Mouse (Mus musculus) left cerebral cortex, adult 18-20 months (tissue): ENCODE data around the gene Gtsf1. TPM values are rescaled to one million over a fixed set of nuclear protein-coding genes. Genes with fewer than 3 reads are reported as not detected.

ENCODE experiments used
- DNase-seq, 2 experiments: peaks; one replicate each; pipeline ENCODE4 v3.0.0; 2021 to 2022; ENCODE audit warnings: low spot score in 2 of 2, mixed read lengths in 1 of 2
- total RNA-seq, 2 experiments: library from RNA; stranded (reverse); gene quantifications; 2 replicates each; pipeline ENCODE4 v1.2.3; 2021

The Gtsf1 gene
- total RNA-seq, 2 experiments from 2014 or later: 0.45 TPM; not detected in 1

DNA sequence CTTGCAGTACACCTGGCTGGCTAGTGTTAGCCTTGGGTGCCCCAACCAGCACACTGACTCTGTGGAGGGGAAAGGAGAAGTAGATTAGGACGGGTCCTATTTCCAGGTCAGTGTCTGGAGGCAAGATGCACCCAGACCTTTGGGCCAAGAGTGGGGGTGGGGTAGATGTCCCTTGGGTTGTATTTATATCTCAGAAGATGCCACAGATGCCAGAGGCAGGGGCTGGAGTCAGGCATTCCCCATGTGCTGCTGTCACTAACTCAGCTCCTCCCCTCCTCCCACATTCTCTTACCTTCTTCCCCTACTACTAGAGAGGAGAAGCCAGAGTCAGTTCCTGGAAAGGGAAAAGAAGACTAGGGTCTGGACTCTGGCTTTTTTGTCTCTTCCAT lies 71.2 kb downstream of the Gtsf1 start:
- DNase-seq: no peak

DNA sequence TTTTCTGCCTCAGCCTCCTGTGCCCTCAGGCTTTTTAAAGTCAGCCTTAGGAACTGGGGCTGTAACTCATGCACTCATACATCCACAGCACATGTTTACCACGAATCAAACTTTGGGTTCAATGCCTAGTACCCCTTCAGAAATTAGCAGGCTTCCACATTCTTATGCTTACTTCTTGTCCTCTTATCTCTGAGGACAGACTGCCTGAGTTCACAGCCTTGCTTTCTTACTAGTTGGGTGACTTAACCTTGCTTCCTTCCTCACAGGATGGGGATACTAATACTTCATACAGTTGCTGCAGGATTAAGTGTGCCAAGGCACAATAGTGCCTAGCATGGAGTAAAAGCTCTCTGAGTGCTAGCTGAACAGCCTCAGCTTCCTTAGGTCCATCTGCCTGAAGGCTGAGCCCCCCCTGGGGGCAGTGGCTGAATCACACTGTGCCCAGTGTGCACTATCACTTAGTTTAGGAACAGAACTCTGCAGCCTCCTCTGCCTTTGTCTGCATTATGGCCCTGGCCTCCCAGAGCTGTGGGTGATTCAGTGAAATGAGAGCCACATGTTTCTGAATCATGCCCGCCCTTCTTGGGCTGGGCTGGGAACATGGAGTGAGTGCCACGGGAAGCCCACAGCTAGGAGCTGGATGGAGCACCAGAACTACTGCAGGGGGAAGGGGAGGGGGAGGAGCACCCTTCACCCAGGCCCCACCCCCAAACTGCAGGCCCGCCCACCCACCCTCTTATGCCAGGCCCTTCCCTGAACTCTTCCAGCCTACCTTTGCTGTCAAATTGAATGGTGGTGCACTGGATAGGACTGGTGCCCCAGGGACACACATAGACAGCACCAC lies 71.8 kb downstream of the Gtsf1 start:
- DNase-seq: no peak

DNA sequence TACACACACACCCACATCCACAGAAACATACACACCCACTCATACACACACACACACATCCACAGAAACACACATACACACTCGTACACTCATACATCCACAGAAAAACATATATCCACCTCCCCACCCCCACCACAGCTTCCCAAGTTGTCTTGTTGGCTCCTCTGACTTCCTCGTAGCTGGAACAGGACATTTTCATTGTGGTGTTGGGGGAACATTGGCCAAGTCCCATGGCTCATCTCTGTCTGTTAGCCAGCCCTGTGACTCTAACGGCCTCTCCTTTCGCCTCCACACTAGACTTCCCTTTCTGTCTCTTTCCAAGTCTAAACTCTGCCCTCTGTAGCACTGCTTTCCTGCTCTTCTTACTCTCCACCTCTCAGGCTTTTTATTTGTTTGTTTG lies 72.5 kb downstream of the Gtsf1 start:
- DNase-seq: no peak

DNA sequence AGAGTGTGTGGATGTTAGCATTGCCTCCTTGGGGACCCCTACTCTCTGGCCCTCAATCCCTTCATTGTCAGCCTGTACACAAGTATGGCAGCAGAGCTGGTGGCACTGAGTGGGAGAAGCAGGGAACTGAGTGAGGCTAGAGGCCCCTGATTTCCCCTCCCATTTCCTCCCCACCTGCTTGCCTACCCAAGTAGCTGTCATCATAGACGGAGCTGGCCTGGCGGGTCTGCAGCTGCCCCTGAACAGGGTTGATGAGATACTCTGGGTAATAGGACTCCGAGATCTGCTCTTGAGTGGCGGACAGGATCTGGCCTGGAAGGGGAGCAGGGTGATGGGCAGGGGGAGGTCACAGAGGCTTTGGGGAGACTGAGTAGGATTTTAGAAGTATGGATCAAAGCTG lies 74.1 kb downstream of the Gtsf1 start:
- no peak for DNase-seq

DNA sequence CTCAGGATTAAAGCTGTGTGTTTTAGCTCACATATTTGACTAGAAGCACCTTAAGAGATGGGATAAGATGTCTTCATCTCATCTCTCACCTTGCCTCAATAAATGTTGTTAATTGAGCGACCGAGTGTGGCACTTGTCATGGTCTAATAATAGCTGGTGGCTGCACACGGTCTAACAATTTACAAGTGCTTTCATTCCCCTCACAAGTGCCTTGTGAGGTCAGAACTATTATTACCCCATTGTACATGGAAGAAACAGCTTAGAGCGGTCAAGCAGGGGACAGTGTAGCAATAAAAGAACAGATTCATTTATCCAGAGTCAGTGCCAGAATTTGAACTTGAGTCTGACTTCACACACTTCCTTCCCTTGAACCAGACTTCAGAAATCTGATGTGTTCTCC lies 74.8 kb downstream of the Gtsf1 start:
- no peak for DNase-seq

DNA sequence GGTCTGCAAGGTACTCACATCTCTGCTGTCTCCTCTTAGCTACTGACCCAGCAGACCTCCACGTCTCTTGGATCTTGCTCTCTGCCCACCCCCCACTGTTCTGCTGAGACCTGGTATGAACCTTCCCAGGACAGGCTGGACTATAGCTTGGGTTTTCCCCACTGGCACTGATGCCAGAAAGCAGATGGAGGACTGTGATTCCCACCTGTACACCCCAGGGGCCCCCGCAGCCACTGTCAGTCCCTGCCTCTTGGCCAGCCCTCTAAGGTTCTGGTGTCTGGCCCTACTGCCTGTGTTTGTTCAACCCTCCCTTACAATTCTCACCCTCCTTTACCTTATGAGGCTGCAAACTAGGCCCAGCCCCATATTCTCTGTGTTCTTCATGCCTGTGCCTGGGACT lies 75.6 kb downstream of the Gtsf1 start:
- DNase-seq: no peak

DNA sequence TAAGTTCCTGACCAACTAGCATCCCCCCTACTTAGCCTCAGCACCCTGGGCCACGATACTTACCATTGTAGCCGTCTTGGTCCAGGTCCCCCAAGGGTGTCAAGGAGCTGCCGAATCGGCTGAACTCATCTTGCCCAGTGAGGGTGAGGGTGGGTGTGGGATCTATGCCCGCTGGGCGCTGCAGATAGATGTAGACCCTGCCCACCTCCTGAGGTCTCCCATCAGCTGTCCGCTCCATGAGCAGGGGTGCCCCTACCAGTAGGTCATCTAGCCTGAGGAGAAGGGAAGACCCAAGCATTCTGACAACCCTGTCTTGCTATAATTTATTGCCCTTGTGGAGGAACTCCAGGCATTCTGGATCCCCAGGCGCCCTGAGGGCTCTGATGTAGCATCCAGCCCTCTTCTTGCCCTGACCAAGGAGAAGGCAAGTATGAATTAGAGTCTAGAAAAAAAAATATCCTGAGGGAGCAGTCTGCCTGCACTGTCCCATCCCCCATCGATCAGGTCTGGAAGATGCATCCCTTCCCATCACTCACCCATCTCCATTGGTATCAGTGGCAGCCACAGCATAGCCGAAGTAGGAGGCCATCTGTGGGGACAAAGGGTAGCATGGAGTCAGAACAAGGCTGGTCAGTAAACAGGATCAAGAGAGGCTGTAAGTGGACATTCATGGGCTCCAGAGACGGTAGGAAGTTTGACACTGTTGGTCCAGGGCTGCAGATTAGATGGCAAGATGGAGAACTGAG lies 76.6 kb downstream of the Gtsf1 start:
- no peak for DNase-seq

DNA sequence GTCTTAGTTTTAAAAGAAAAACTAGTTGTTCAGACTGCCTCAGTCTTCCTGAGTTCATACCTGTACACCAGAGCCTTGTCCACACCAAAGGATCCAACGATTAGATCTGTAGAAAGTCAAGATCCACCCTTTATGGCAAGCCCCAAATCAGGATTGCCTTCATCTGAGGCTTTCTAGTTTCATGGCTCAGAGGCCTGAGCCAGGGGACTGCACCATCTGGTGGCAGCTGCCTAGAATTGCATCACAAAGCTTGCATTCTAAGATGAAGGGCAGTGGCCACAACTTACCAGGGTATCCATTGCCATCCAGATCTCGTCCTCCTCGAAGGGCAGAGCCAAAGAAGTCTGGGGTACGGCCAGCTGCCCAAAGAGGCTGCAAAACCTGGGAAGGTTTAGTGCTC lies 77.4 kb downstream of the Gtsf1 start:
- DNase-seq: peak; percentile 58 to 63

Other genes starting within 250 kb of the Gtsf1 start
- gene Cbx5, start 190.7 kb downstream of the Gtsf1 start, total RNA-seq: 100 to 1,000 TPM; 181 to 182 TPM
- gene Hnrnpa1, start 190.0 kb downstream of the Gtsf1 start, total RNA-seq: 100 to 1,000 TPM; 232 to 268 TPM
- gene Nfe2, start 172.1 kb downstream of the Gtsf1 start, total RNA-seq: under 1 TPM in 1 of 2 experiments, not detected in 1; 0.40 TPM
- gene Copz1, start 157.8 kb downstream of the Gtsf1 start, total RNA-seq: 10 to 100 TPM; 93.5 to 97.5 TPM
- 1 to 10 TPM in 1 of 2 experiments, under 1 TPM in 1; 0.42 to 1.0 TPM for gene Gpr84, start 119.9 kb downstream of the Gtsf1 start, total RNA-seq
- gene Zfp385a, start 90.4 kb downstream of the Gtsf1 start, total RNA-seq: 10 to 100 TPM; 72.0 to 79.3 TPM
- gene Itga5, start 63.7 kb downstream of the Gtsf1 start, total RNA-seq: 1 to 10 TPM; 2.6 to 3.9 TPM
- gene Gtsf2, start 18.0 kb upstream of the Gtsf1 start, total RNA-seq: not detected
- 1 to 10 TPM; 9.0 to 9.2 TPM for gene Nckap1l, start 23.3 kb upstream of the Gtsf1 start, total RNA-seq
- gene Pde1b, start 72.6 kb upstream of the Gtsf1 start, total RNA-seq: 100 to 1,000 TPM; 181 to 227 TPM
- 100 to 1,000 TPM; 133 to 147 TPM for gene Ppp1r1a, start 107.5 kb upstream of the Gtsf1 start, total RNA-seq
- gene Glycam1, start 134.6 kb upstream of the Gtsf1 start, total RNA-seq: not detected